Mouse (Mus musculus): ENCODE results near the gene Clns1a.

DNA sequence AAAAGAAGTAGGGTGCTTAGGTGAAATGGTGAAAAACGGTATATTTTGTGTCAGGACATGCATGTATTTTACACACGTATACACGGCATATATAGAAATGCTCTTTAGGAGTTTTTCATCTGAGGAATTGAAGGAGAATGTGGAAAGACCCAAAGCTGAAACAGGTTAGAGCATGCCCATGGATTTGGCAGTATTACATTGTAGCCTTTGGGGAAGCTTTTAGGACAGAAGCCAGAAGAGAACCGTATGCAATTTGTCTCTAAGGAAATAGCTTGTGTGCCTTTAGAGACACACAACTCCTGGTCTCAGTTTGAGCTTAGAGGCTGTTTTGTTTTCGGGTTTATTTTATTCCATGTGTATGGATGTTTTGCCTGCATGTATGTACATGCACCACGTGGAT is 4.7 kb downstream of the Clns1a start:
- no peak for TF ChIP-seq TCF12 (IDR thresholded peaks at IDR 0.05; ENCODE audit: low read depth, low read length)
- no peak for TF ChIP-seq MYC (IDR thresholded peaks at IDR 0.05; ENCODE audit: low read depth, low read length)
- no peak for TF ChIP-seq E2F4 (IDR thresholded peaks at IDR 0.05; ENCODE audit: insufficient replicate concordance, low read depth, low read length)
- no peak for TF ChIP-seq CTCF (conservative IDR thresholded peaks at IDR 0.05 in 1 of 2, IDR thresholded peaks at IDR 0.05 in 1 of 2; ENCODE audit: low read depth in 2 of 2, low read length in 2 of 2)

Measured in CH12.LX (cell line).